Mouse (Mus musculus) CH12.LX (cell line): ENCODE results near the gene March7. TPM values are rescaled to one million over a fixed set of nuclear protein-coding genes. Genes with fewer than 3 reads are reported as not detected.

Experiments
- DNase-seq: peaks from one replicate; pipeline ENCODE4 v3.0.0-alpha.2; 2013; ENCODE audit errors: extremely low read depth
- H3K27ac ChIP-seq: 2 replicates; pipeline ENCODE4 v1.5.1; 2012; ENCODE audit warnings: low read depth, mild to moderate bottlenecking, control low read depth, moderate library complexity; ENCODE audit not compliant: insufficient read depth
- H3K27me3 ChIP-seq: replicated peaks from 2 replicates; pipeline ENCODE3; 2012; ENCODE audit warnings: inconsistent platforms
- H3K36me3 ChIP-seq, 2 experiments: replicated peaks in 1 of 2; 2 replicates each; pipeline versions ENCODE3 to v1.6.1; 2012; ENCODE audit warnings: inconsistent platforms in 1 of 2, low read length in 1 of 2, mild to moderate bottlenecking in 1 of 2, mixed read lengths in 1 of 2, moderate library complexity in 1 of 2; ENCODE audit not compliant: control insufficient read depth in 1 of 2, insufficient read depth in 1 of 2
- H3K4me1 ChIP-seq, 2 experiments: 2 replicates each; pipeline ENCODE4 v1.6.1; 2012; ENCODE audit warnings: inconsistent platforms in 1 of 2, moderate library complexity in 1 of 2; ENCODE audit not compliant: insufficient read depth in 2 of 2, control insufficient read depth in 1 of 2
- H3K4me2 ChIP-seq: 2 replicates; pipeline ENCODE4 v1.6.1; 2012; ENCODE audit warnings: low read depth, mild to moderate bottlenecking, control low read depth; ENCODE audit not compliant: poor library complexity, insufficient read depth, severe bottlenecking
- H3K4me3 ChIP-seq, 3 experiments: fragments of 150-350 bp in 1 of 3; sonication (generic) in 1 of 3; replicated peaks in 1 of 3; 2 replicates each; pipeline versions ENCODE3 to v1.5.1; 2011 to 2012; ENCODE audit warnings: low read depth in 2 of 3, low read length in 2 of 3, mild to moderate bottlenecking in 2 of 3, moderate library complexity in 2 of 3, control low read depth in 1 of 3, improper control_type of control experiment in 1 of 3, inconsistent platforms in 1 of 3, mixed read lengths in 1 of 3; ENCODE audit not compliant: poor library complexity in 1 of 3
- H3K79me2 ChIP-seq: replicated peaks from 2 replicates; pipeline ENCODE4 v1.6.1; 2012; ENCODE audit warnings: mild to moderate bottlenecking, moderate library complexity; ENCODE audit not compliant: control insufficient read depth, poor library complexity, insufficient read depth, severe bottlenecking; ENCODE audit errors: extremely low read depth
- H3K9ac ChIP-seq: 2 replicates; pipeline ENCODE4 v1.6.1; 2012; ENCODE audit warnings: low read depth, mild to moderate bottlenecking, control low read depth, moderate library complexity; ENCODE audit not compliant: insufficient read depth
- H3K9me3 ChIP-seq: replicated peaks from 2 replicates; pipeline ENCODE3; 2012; ENCODE audit warnings: low read length, inconsistent platforms, mixed read lengths
- CHD2 ChIP-seq: IDR thresholded peaks from 2 replicates; pipeline ENCODE4 v1.6.1; 2011; ENCODE audit warnings: low read length, improper control_type of control experiment
- CTCF ChIP-seq, 2 experiments: IDR thresholded peaks in 1 of 2; conservative IDR thresholded peaks in 1 of 2; 2 replicates each; pipeline ENCODE4 v1.5.1; 2011 to 2012; ENCODE audit warnings: low read depth in 2 of 2, low read length in 2 of 2, improper control_type of control experiment in 1 of 2, inconsistent platforms in 1 of 2, mild to moderate bottlenecking in 1 of 2, moderate library complexity in 1 of 2
- ELF1 ChIP-seq: IDR thresholded peaks from 2 replicates; pipeline ENCODE4 v1.6.1; 2014; ENCODE audit warnings: low read depth, mild to moderate bottlenecking, inconsistent platforms, low read length, improper control_type of control experiment
- ETS1 ChIP-seq: conservative IDR thresholded peaks from 2 replicates; pipeline ENCODE4 v1.6.1; 2012; ENCODE audit warnings: low read depth, mild to moderate bottlenecking, inconsistent platforms, low read length, improper control_type of control experiment, moderate library complexity
- GABPA ChIP-seq: IDR thresholded peaks from 2 replicates; pipeline ENCODE4 v1.6.1; 2012; ENCODE audit warnings: low read depth, low read length, improper control_type of control experiment, inconsistent platforms; ENCODE audit not compliant: insufficient replicate concordance
- HCFC1 ChIP-seq: IDR thresholded peaks from 2 replicates; pipeline ENCODE4 v1.6.1; 2012; ENCODE audit warnings: low read depth, mild to moderate bottlenecking, inconsistent platforms, low read length, improper control_type of control experiment
- JUND ChIP-seq: conservative IDR thresholded peaks from 2 replicates; pipeline ENCODE4 v1.6.1; 2011; ENCODE audit warnings: low read depth, low read length, improper control_type of control experiment
- MAFK ChIP-seq: IDR thresholded peaks from 2 replicates; pipeline ENCODE4 v1.6.1; 2011; ENCODE audit warnings: low read length, improper control_type of control experiment; ENCODE audit not compliant: insufficient replicate concordance
- MAX ChIP-seq: IDR thresholded peaks from 2 replicates; pipeline ENCODE4 v1.6.1; 2011; ENCODE audit warnings: low read length, improper control_type of control experiment
- MAZ ChIP-seq: IDR thresholded peaks from 2 replicates; pipeline ENCODE4 v1.6.1; 2012; ENCODE audit warnings: low read depth, mild to moderate bottlenecking, inconsistent platforms, low read length, improper control_type of control experiment, moderate library complexity
- NRF1 ChIP-seq: IDR thresholded peaks from 2 replicates; pipeline ENCODE4 v1.6.1; 2014; ENCODE audit warnings: low read depth, mild to moderate bottlenecking, inconsistent platforms, low read length, improper control_type of control experiment, moderate library complexity
- SMC3 ChIP-seq: IDR thresholded peaks from 2 replicates; pipeline ENCODE4 v1.6.1; 2011; ENCODE audit warnings: low read depth, low read length, improper control_type of control experiment
- UBTF ChIP-seq: IDR thresholded peaks from 2 replicates; pipeline ENCODE4 v1.6.1; 2012; ENCODE audit warnings: low read depth, mild to moderate bottlenecking, inconsistent platforms, low read length, improper control_type of control experiment, moderate library complexity
- USF1 ChIP-seq: IDR thresholded peaks from 2 replicates; pipeline ENCODE4 v1.6.1; 2014; ENCODE audit warnings: low read depth, mild to moderate bottlenecking, inconsistent platforms, low read length, improper control_type of control experiment
- USF2 ChIP-seq: conservative IDR thresholded peaks from 2 replicates; pipeline ENCODE4 v1.6.1; 2011; ENCODE audit warnings: low read depth, low read length, improper control_type of control experiment
- ZC3H11A ChIP-seq: IDR thresholded peaks from 2 replicates; pipeline ENCODE4 v1.6.1; 2012; ENCODE audit warnings: low read depth, mild to moderate bottlenecking, inconsistent platforms, low read length, improper control_type of control experiment
- ZKSCAN1 ChIP-seq: IDR thresholded peaks from 2 replicates; pipeline ENCODE4 v1.6.1; 2012; ENCODE audit warnings: low read depth, inconsistent platforms, low read length, improper control_type of control experiment, borderline replicate concordance
- dilution Hi-C: fragments of 300-500 bp; cut with MboI; formaldehyde crosslinking; loops from 2 replicates; pipeline ENCODE4 v1.14.3; 2020; ENCODE audit warnings: low sequenced_read_pairs; ENCODE audit not compliant: extremely low pct_unique_long_range_greater_than_20kb, extremely low pct_ligation_motif_present
- in situ Hi-C: fragments of 300-500 bp; cut with MboI; formaldehyde crosslinking; loops from 3 replicates; pipeline ENCODE4 v1.14.3; 2019; ENCODE audit warnings: low sequenced_read_pairs, low pct_ligation_motif_present, low pct_unique_long_range_greater_than_20kb, mixed read lengths
- polyA plus RNA-seq: library from polyadenylated mRNA; unstranded; fragments of >175 nt; gene quantifications from 2 replicates; pipeline ENCODE4 v1.2.1, GENCODE M21; 2012; ENCODE audit warnings: low read depth; ENCODE audit not compliant: insufficient read length
- total RNA-seq, 2 experiments: library from RNA; depleted of rRNA; stranded (reverse); fragments of 300-350 nt in 1 of 2; fragments of >200 nt in 1 of 2; gene quantifications; 2 replicates each; pipeline ENCODE4 v1.2.3; 2012 to 2014

Gene March7
- total and polyA plus RNA-seq, 3 experiments, result 44.5 to 121 (median 53.7) TPM

DNA sequence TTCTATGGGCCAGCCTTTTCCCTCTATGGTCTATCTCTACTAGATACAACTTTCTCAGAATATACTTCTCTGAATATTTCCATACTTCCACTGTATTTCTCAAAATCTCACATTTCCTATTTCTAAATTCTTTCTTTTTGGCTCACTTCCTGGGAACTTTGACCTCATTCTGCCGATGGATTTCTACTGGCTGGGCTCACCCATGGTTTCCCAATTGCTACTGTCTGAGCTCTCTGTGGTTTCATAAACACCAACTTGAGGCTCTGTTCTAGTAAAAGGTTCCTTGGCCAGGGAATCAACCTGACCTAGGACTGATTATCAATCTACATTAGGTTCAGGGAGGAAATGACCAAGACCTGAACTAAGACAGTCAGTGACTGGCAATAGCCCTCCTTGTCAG, 79.8 kb downstream of the March7 start:
- peaks cover 6 to 9% of the 10 kb centered on the region in 2 experiments for H3K36me3 ChIP-seq
- no peak overlapping the region for H3K4me2 ChIP-seq
- no peak overlapping the region for H3K9ac ChIP-seq
- H3K27ac ChIP-seq, result no peak overlapping the region
- DNase-seq, result no peak
- peaks cover 10 to 23% of the 10 kb centered on the region in 2 experiments for H3K4me1 ChIP-seq
- dilution Hi-C loops (no loop called here), in situ Hi-C loops (no loop called here)
- no peaks in the 10 kb centered on the region for H3K27me3 ChIP-seq
- no peak overlapping the region for H3K4me3 ChIP-seq
- TF ChIP-seq CTCF (conservative IDR thresholded peaks at IDR 0.05 in 1 of 2, IDR thresholded peaks at IDR 0.05 in 1 of 2; ENCODE audit: low read depth in 2 of 2, low read length in 2 of 2) (no peak), ZC3H11A (no peak), HCFC1 (no peak), USF2 (no peak), ELF1 (no peak), ZKSCAN1 (no peak), NRF1 (no peak), MAX (no peak), CHD2 (no peak), MAFK (no peak), MAZ (no peak), SMC3 (no peak), GABPA (no peak), USF1 (no peak), ETS1 (no peak), UBTF (no peak)
- no peaks in the 10 kb centered on the region for H3K9me3 ChIP-seq
- H3K79me2 ChIP-seq, result no peaks in the 10 kb centered on the region

- H3K27ac ChIP-seq, result no peak overlapping the region
Observed at GRCm38 (mm10) chr2:60291381-60291780, 81.7 kb downstream of the March7 start.

More at GRCm38 (mm10) chr2:60291381-60291780, 81.7 kb downstream of the March7 start:
- Histone ChIP-seq H3K79me2 (no peaks in the 10 kb centered on the region), H3K9me3 (no peaks in the 10 kb centered on the region), H3K4me1 (peaks cover 10 to 23% of the 10 kb centered on the region in 2 experiments), H3K9ac (no peak overlapping the region), H3K27me3 (no peaks in the 10 kb centered on the region), H3K4me2 (no peak overlapping the region), H3K36me3 (peaks cover 6 to 11% of the 10 kb centered on the region in 2 experiments), H3K4me3 (no peak overlapping the region)
- no peak for DNase-seq
- in situ Hi-C loops (no loop called here), dilution Hi-C loops (no loop called here)
- TF ChIP-seq ETS1, result no peak
- no peak for TF ChIP-seq ZC3H11A
- no peak for TF ChIP-seq NRF1
- no peak for TF ChIP-seq JUND
